Mouse (Mus musculus) intestine, embryonic 16.5 days (tissue): ENCODE measurements around the gene Lao1. TPM values are rescaled to one million over a fixed set of nuclear protein-coding genes. Genes with fewer than 3 reads are reported as not detected.

ENCODE experiments used
- ATAC-seq: fragments of 200-750 bp; cut with Nextera tagmentation; 2 replicates; pipeline ENCODE4 v1.8.0; 2017; ENCODE audit warnings: moderate TSS enrichment, moderate library complexity
- H3K27ac ChIP-seq: fragments of 300-500 bp; sonication (generic); 2 replicates; pipeline ENCODE4 v1.5.1; 2014; ENCODE audit warnings: mild to moderate bottlenecking, low read length
- H3K27me3 ChIP-seq: fragments of 300-500 bp; sonication (generic); replicated peaks from 2 replicates; pipeline ENCODE4 v1.6.1; 2014; ENCODE audit warnings: low read length, control low read depth, mixed read lengths; ENCODE audit not compliant: control insufficient read depth, insufficient read depth
- H3K36me3 ChIP-seq: fragments of 300-500 bp; sonication (generic); 2 replicates; pipeline ENCODE4 v1.6.1; 2014; ENCODE audit warnings: low read length, control low read depth; ENCODE audit not compliant: control insufficient read depth, insufficient read depth
- H3K4me1 ChIP-seq: fragments of 300-500 bp; sonication (generic); 2 replicates; pipeline ENCODE4 v1.6.1; 2014; ENCODE audit warnings: low read length, control low read depth, mixed read lengths; ENCODE audit not compliant: control insufficient read depth, insufficient read depth
- H3K4me2 ChIP-seq: fragments of 300-500 bp; sonication (generic); 2 replicates; pipeline ENCODE4 v1.6.1; 2014; ENCODE audit warnings: low read depth, low read length, control low read depth
- H3K4me3 ChIP-seq: fragments of 300-500 bp; sonication (generic); 2 replicates; pipeline ENCODE4 v1.5.1; 2014; ENCODE audit warnings: mild to moderate bottlenecking, low read length
- H3K9ac ChIP-seq: fragments of 300-500 bp; sonication (generic); 2 replicates; pipeline ENCODE4 v1.6.1; 2014; ENCODE audit warnings: low read depth, low read length
- H3K9me3 ChIP-seq: fragments of 300-500 bp; sonication (generic); 2 replicates; pipeline ENCODE4 v1.6.1; 2016; ENCODE audit warnings: low read length, control low read depth; ENCODE audit not compliant: control insufficient read depth
- WGBS: fragments of 180-500 bp; shearing (Covaris S2); extraction: QIAGEN DNeasy Blood & Tissue Kit; methylation state at CpG from one replicate; pipeline ENCODE4 v1.1.7; 2014; 5-methylcytosine and 5-hydroxymethylcytosine counted together
- polyA plus RNA-seq: library from polyadenylated mRNA; unstranded; fragments of >200 nt; fragmentation: Nextera tagmentation; extraction: Ambion mirVana; gene quantifications from 2 replicates; pipeline ENCODE4 v1.2.1, GENCODE M21; 2015

Gene Lao1
- polyA plus RNA-seq, 1 experiment from 2014 or later: not detected

GRCm38 (mm10) chr4:118991797-118992196 is 30.4 kb downstream of the Lao1 start:
- Histone ChIP-seq H3K9me3 (no peaks in the 10 kb centered on the region), H3K27ac (no peak overlapping the region), H3K9ac (no peak overlapping the region), H3K4me3 (no peak overlapping the region), H3K27me3 (no peaks in the 10 kb centered on the region), H3K4me1 (no peaks in the 10 kb centered on the region), H3K4me2 (no peak overlapping the region), H3K36me3 (no peaks in the 10 kb centered on the region)
- WGBS: 40% methylated on average over 4 of the region's 4 CpGs
- ATAC-seq: no peak

DNA sequence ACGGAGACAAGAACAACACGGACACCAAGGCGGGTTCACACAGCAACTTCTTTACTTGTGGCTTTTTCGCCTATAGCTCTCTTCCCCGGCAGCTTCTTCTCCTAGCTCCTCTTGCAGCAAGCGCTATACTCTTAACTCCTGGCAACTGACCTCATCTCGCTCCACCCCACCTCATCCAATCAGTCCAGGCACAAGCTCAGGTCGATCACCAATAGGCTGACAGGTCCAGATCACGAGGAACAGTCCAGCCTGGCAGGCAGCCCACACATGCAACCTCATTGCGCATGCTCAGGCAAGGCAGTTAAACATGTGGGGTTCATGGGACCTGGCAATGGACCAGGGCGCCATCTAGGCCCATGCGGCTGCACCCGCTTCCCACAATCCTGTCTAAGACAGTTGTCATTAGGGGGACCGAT is 35.8 kb downstream of the Lao1 start:
- 90% methylated on average over 14 of the region's 14 CpGs for WGBS
- no peak overlapping the region for H3K9ac ChIP-seq
- H3K4me3 ChIP-seq: no peak overlapping the region
- no peaks in the 10 kb centered on the region for H3K27me3 ChIP-seq
- no peaks in the 10 kb centered on the region for H3K36me3 ChIP-seq
- H3K4me1 ChIP-seq: no peaks in the 10 kb centered on the region
- H3K9me3 ChIP-seq: no peaks in the 10 kb centered on the region
- no peak for ATAC-seq
- H3K27ac ChIP-seq: no peak overlapping the region
- H3K4me2 ChIP-seq: no peak overlapping the region

DNA sequence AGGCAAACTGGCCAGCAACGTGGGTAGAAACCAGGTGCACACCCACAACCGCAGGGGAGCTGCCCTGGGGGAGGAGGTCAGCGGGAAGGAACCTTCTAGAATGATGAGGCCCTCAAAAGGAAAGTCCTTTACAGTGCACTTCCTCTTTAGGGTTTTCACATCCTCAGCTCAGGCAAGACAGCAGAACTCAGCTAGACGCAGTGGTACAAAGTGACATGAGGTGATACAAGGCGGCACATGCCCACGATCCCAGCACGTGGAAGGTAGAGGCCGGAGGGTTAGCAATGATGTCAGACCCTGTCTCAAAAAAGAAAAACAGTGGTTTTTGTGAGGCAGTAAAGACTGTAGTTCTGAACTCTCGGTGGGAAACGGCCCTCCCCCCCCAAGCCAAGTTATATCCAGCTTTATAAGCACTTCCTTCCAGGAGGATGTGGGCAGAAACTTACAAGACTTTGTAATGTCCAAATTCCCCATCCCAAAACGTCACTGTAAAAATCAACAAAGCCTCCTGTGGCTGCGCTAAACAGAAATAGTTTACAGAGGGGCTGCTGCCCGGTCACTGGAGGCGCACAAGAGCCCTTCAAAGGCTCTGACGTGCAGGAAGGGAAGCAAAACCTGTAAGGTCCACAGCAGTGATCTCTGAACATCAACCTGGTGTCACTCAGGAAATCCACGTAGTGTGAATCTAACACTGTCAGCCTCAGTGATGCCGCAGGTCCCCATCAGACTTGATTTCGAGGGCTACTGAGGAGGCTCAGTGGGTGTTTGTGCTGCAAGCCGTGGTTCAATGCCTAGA is 38.5 kb downstream of the Lao1 start:
- H3K4me2 ChIP-seq: no peak overlapping the region
- WGBS: 57% methylated on average over 19 of the region's 19 CpGs
- no peak overlapping the region for H3K27ac ChIP-seq
- no peak overlapping the region for H3K4me3 ChIP-seq
- H3K27me3 ChIP-seq: no peaks in the 10 kb centered on the region
- ATAC-seq: no peak
- H3K4me1 ChIP-seq: no peaks in the 10 kb centered on the region
- H3K9me3 ChIP-seq: no peaks in the 10 kb centered on the region
- no peak overlapping the region for H3K9ac ChIP-seq
- H3K36me3 ChIP-seq: no peaks in the 10 kb centered on the region

GRCm38 (mm10) chr4:119001696-119002095 is 40.3 kb downstream of the Lao1 start:
- no peaks in the 10 kb centered on the region for H3K4me1 ChIP-seq
- H3K36me3 ChIP-seq: no peaks in the 10 kb centered on the region
- H3K4me3 ChIP-seq: no peak overlapping the region
- H3K27ac ChIP-seq: no peak overlapping the region
- H3K9ac ChIP-seq: no peak overlapping the region
- H3K4me2 ChIP-seq: no peak overlapping the region
- 49% methylated on average over 10 of the region's 10 CpGs for WGBS
- no peaks in the 10 kb centered on the region for H3K9me3 ChIP-seq
- no peaks in the 10 kb centered on the region for H3K27me3 ChIP-seq
- ATAC-seq: no peak

DNA sequence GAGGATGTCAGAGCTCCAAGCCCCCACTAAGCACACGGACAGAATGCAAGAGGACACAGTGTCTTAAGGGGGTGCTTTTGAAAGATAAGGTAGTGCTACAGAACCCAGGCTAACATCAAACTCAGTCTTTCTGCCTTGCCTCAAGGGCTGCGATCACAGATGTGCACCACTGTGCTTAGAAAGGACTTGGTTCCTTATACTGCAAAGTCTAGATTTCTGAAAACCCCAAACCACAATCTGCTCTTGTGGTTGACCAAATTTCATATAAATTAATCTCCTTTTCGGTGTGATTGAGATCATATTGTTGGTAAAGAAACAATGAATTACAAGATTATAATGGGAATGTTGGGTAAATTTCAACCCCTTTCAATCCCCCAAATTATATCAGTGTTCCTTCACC is 41.1 kb downstream of the Lao1 start:
- Histone ChIP-seq H3K9ac (no peak overlapping the region), H3K27me3 (no peaks in the 10 kb centered on the region), H3K4me3 (no peak overlapping the region), H3K4me2 (no peak overlapping the region), H3K9me3 (no peaks in the 10 kb centered on the region), H3K27ac (no peak overlapping the region), H3K36me3 (no peaks in the 10 kb centered on the region), H3K4me1 (no peaks in the 10 kb centered on the region)
- no peak for ATAC-seq
- WGBS: 78% methylated on average over 3 of the region's 3 CpGs

DNA sequence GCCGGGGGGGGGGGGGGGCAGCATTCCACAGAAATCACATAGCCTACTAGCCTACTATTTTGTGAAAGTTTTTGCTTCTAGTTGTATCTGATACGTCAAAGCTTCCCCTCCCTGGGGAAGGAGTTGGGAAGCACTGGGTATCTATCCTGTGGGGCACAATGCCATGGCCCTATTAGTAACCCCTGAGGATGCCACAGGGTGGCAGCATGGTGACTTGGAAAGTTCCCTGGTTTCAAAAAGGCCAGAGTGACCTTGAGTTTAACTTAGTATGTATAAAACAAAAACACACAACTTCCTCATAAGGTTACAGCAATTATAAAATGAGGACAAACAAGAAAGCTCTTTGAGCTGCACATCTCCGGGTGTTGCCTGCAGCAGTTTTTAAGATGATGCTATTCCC is 42.8 kb downstream of the Lao1 start:
- no peaks in the 10 kb centered on the region for H3K36me3 ChIP-seq
- no peaks in the 10 kb centered on the region for H3K9me3 ChIP-seq
- H3K27ac ChIP-seq: no peak overlapping the region
- no peaks in the 10 kb centered on the region for H3K27me3 ChIP-seq
- ATAC-seq: no peak
- H3K9ac ChIP-seq: no peak overlapping the region
- H3K4me1 ChIP-seq: no peaks in the 10 kb centered on the region
- H3K4me2 ChIP-seq: no peak overlapping the region
- H3K4me3 ChIP-seq: no peak overlapping the region
- WGBS: 56% methylated on average over 3 of the region's 3 CpGs

DNA sequence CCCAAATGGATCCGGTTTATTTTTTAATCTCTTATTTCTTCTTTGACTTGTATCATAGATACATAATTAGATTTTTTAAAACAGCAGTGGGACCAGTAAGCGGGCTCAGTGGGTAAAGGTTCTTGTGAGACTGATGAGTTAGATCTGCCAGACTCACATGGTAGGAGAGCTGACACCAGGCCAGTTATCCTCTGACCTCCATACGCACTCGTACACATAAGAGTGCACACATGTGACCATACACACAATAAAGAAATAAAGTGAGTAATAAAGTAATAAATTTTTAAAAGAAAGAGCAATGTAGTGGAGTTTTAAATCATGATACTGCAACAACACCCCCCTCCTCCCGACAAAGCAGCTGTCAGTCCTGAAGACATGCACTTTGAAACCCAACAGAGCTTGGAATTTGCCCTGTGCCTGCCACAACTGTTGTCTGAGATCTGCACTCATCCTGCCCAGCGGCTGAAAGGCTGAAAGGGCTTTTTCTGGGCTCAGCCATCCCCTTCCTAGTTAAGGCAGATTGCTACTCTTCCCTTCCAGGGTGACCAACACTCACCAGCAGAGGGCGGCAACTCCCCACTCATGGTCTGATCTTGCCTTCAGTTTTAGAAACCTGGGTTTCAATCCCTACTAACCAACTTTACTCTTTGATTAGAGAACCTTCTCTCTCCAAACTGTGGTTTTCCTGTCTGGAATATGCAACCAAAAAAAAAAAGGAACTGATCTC is 43.4 kb downstream of the Lao1 start:
- no peak overlapping the region for H3K9ac ChIP-seq
- H3K27ac ChIP-seq: no peak overlapping the region
- ATAC-seq: peak; percentile 79
- WGBS: 41% methylated on average over 7 of the region's 7 CpGs
- no peaks in the 10 kb centered on the region for H3K36me3 ChIP-seq
- no peaks in the 10 kb centered on the region for H3K9me3 ChIP-seq
- H3K4me2 ChIP-seq: no peak overlapping the region
- no peaks in the 10 kb centered on the region for H3K4me1 ChIP-seq
- no peak overlapping the region for H3K4me3 ChIP-seq
- H3K27me3 ChIP-seq: no peaks in the 10 kb centered on the region

GRCm38 (mm10) chr4:119007602-119008001 is 46.2 kb downstream of the Lao1 start:
- no peak overlapping the region for H3K4me3 ChIP-seq
- ATAC-seq: no peak
- H3K9ac ChIP-seq: no peak overlapping the region
- no peak overlapping the region for H3K4me2 ChIP-seq
- no peaks in the 10 kb centered on the region for H3K36me3 ChIP-seq
- H3K9me3 ChIP-seq: no peaks in the 10 kb centered on the region
- no peaks in the 10 kb centered on the region for H3K4me1 ChIP-seq
- no peak overlapping the region for H3K27ac ChIP-seq
- no peaks in the 10 kb centered on the region for H3K27me3 ChIP-seq
- 86% methylated on average over 6 of the region's 6 CpGs for WGBS

DNA sequence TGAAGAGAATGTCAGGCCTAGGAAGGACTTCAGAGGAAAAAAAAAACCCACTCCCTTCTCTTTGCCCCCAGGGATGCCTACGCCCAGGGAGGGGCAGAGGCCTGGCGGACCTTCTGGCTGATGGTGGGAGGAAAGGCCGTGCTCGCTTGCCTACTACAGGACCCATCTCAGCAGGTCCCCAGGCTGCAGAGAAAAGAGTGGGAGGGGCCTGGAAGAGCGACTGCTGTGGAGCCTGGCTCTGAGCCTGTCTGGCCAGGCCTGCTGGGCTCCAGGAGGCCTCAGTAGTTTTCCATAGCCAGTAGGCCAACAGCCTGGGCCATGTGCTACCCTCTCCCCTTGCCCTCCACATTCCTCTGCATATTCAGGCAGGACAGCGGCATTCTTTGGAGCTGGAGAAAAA is 47.1 kb downstream of the Lao1 start:
- ATAC-seq: no peak
- Histone ChIP-seq H3K4me1 (no peaks in the 10 kb centered on the region), H3K27ac (no peak overlapping the region), H3K9me3 (no peaks in the 10 kb centered on the region), H3K36me3 (no peaks in the 10 kb centered on the region), H3K4me2 (no peak overlapping the region), H3K9ac (no peak overlapping the region), H3K27me3 (no peaks in the 10 kb centered on the region), H3K4me3 (no peak overlapping the region)
- WGBS: 45% methylated on average over 6 of the region's 6 CpGs
